Mouse (Mus musculus) CH12.LX (cell line): ENCODE data around the gene Akap1.

ENCODE experiments used
- HCFC1 ChIP-seq: IDR thresholded peaks from 2 replicates; pipeline ENCODE4 v1.6.1; 2012; ENCODE audit warnings: low read depth, mild to moderate bottlenecking, inconsistent platforms, low read length, improper control_type of control experiment
- MAFK ChIP-seq: IDR thresholded peaks from 2 replicates; pipeline ENCODE4 v1.6.1; 2011; ENCODE audit warnings: low read length, improper control_type of control experiment; ENCODE audit not compliant: insufficient replicate concordance

- no peak for TF ChIP-seq HCFC1
- TF ChIP-seq MAFK: no peak
Measured at GRCm38 (mm10) chr11:88844384-88844783, 20.0 kb downstream of the Akap1 start.
